Mouse (Mus musculus) limb, embryonic 15.5 days (tissue): ENCODE data around the gene Ptdss2. TPM values are rescaled to one million over a fixed set of nuclear protein-coding genes. Genes with fewer than 3 reads are reported as not detected.

ENCODE experiments used
- ATAC-seq: fragments of 200-750 bp; cut with Nextera tagmentation; 2 replicates; pipeline ENCODE4 v1.8.0; 2017; ENCODE audit warnings: low read depth, moderate TSS enrichment; ENCODE audit not compliant: insufficient number of reproducible peaks, low FRiP score, low TSS enrichment
- H3K27ac ChIP-seq: fragments of 300-500 bp; sonication (generic); 2 replicates; pipeline ENCODE4 v1.5.1; 2015; ENCODE audit warnings: moderate library complexity, mild to moderate bottlenecking, inconsistent platforms
- H3K27me3 ChIP-seq: fragments of 300-500 bp; sonication (generic); 2 replicates; pipeline ENCODE4 v1.6.1; 2015; ENCODE audit warnings: inconsistent platforms
- H3K36me3 ChIP-seq: fragments of 300-500 bp; sonication (generic); 2 replicates; pipeline ENCODE4 v1.6.1; 2015; ENCODE audit warnings: inconsistent platforms
- H3K4me1 ChIP-seq: fragments of 300-500 bp; sonication (generic); 2 replicates; pipeline ENCODE4 v1.6.1; 2015; ENCODE audit warnings: inconsistent platforms
- H3K4me2 ChIP-seq: fragments of 300-500 bp; sonication (generic); 2 replicates; pipeline ENCODE4 v1.6.1; 2015; ENCODE audit warnings: mild to moderate bottlenecking, inconsistent platforms
- H3K4me3 ChIP-seq: fragments of 300-500 bp; sonication (generic); 2 replicates; pipeline ENCODE4 v1.5.1; 2015; ENCODE audit warnings: mild to moderate bottlenecking, inconsistent platforms
- H3K9ac ChIP-seq: fragments of 300-500 bp; sonication (generic); 2 replicates; pipeline ENCODE4 v1.6.1; 2015; ENCODE audit warnings: inconsistent platforms
- H3K9me3 ChIP-seq: fragments of 300-500 bp; sonication (generic); 2 replicates; pipeline ENCODE4 v1.6.1; 2016; ENCODE audit warnings: inconsistent platforms
- WGBS: fragments of 180-500 bp; shearing (Covaris S2); methylation state at CpG from one replicate; pipeline ENCODE4 v1.1.7; 2015; 5-methylcytosine and 5-hydroxymethylcytosine counted together
- polyA plus RNA-seq: library from polyadenylated mRNA; unstranded; fragments of >200 nt; fragmentation: Nextera tagmentation; extraction: Ambion mirVana; gene quantifications from 2 replicates; pipeline ENCODE4 v1.2.1, GENCODE M21; 2015

Ptdss2 gene
- polyA plus RNA-seq, 1 experiment from 2014 or later = 70.0 TPM

- no peak for ATAC-seq
- Histone ChIP-seq H3K9ac (no peak overlapping the region), H3K4me3 (no peak overlapping the region), H3K9me3 (no peaks in the 10 kb centered on the region), H3K27me3 (no peaks in the 10 kb centered on the region), H3K36me3 (peaks cover 66% of the 10 kb centered on the region), H3K4me2 (no peak overlapping the region), H3K4me1 (peaks cover 23% of the 10 kb centered on the region), H3K27ac (no peak overlapping the region)
- 90% methylated on average over 7 of the region's 7 CpGs for WGBS
Measured at GRCm38 (mm10) chr7:141164397-141164796, 42.2 kb downstream of the Ptdss2 start.

- WGBS = 76% methylated on average over 6 of the region's 6 CpGs
- Histone ChIP-seq H3K27ac (no peak overlapping the region), H3K4me1 (peaks cover 23% of the 10 kb centered on the region), H3K9ac (no peak overlapping the region), H3K4me2 (no peak overlapping the region), H3K36me3 (peaks cover 61% of the 10 kb centered on the region), H3K9me3 (no peaks in the 10 kb centered on the region), H3K4me3 (no peak overlapping the region), H3K27me3 (no peaks in the 10 kb centered on the region)
- ATAC-seq = no peak
Measured at GRCm38 (mm10) chr7:141164850-141165249, 42.7 kb downstream of the Ptdss2 start.

GRCm38 (mm10) chr7:141167901-141168517 is 45.8 kb downstream of the Ptdss2 start:
- Histone ChIP-seq H3K4me2 (peak overlapping the region; percentile 63), H3K9ac (peak overlapping the region; percentile 52), H3K4me1 (peaks cover 28% of the 10 kb centered on the region), H3K9me3 (no peaks in the 10 kb centered on the region), H3K27me3 (no peaks in the 10 kb centered on the region), H3K27ac (peak overlapping the region; percentile 86), H3K4me3 (peak overlapping the region; percentile 61), H3K36me3 (peaks cover 31% of the 10 kb centered on the region)
- no peak for ATAC-seq
- WGBS = 16% methylated on average over 7 of the region's 7 CpGs

- Histone ChIP-seq H3K4me3 (peak overlapping the region; percentile 61), H3K4me2 (peak overlapping the region; percentile 63), H3K27me3 (no peaks in the 10 kb centered on the region), H3K4me1 (peaks cover 33% of the 10 kb centered on the region), H3K9me3 (no peaks in the 10 kb centered on the region), H3K36me3 (peaks cover 26% of the 10 kb centered on the region), H3K27ac (peak overlapping the region; percentile 86), H3K9ac (peak overlapping the region; percentile 52)
- no peak; the same call in 1 of the 2 replicates for ATAC-seq
- WGBS = under 1% methylated on average over 22 of the region's 22 CpGs
Measured at GRCm38 (mm10) chr7:141168518-141168953, 46.4 kb downstream of the Ptdss2 start.

- H3K4me1 ChIP-seq = peaks cover 35% of the 10 kb centered on the region
- H3K4me2 ChIP-seq = no peak overlapping the region
- H3K36me3 ChIP-seq = peaks cover 18% of the 10 kb centered on the region
- no peak for ATAC-seq
- no peaks in the 10 kb centered on the region for H3K9me3 ChIP-seq
- no peaks in the 10 kb centered on the region for H3K27me3 ChIP-seq
- peak overlapping the region; percentile 61; the same call in 1 of the 2 replicates for H3K4me3 ChIP-seq
- H3K9ac ChIP-seq = no peak overlapping the region
- peak overlapping the region; percentile 86 for H3K27ac ChIP-seq
- WGBS = 55% methylated on average over 1 of the region's 1 CpGs
Measured at GRCm38 (mm10) chr7:141169300-141169699, 47.1 kb downstream of the Ptdss2 start.

GRCm38 (mm10) chr7:141169866-141170265 is 47.7 kb downstream of the Ptdss2 start:
- Histone ChIP-seq H3K9ac (no peak overlapping the region), H3K4me3 (no peak overlapping the region), H3K27me3 (no peaks in the 10 kb centered on the region), H3K4me2 (no peak overlapping the region), H3K4me1 (peaks cover 35% of the 10 kb centered on the region), H3K36me3 (peaks cover 12% of the 10 kb centered on the region), H3K9me3 (no peaks in the 10 kb centered on the region), H3K27ac (peak overlapping the region; percentile 86; the same call in 1 of the 2 replicates)
- ATAC-seq = no peak

GRCm38 (mm10) chr7:141172116-141173006 is 50.2 kb downstream of the Ptdss2 start, which contains the start of gene Rnh1:
Gene Rnh1 (minus strand): TSS chr7:141172857.
- peak; percentile 95 for ATAC-seq
- peak within 1 kb of the TSS; percentile 69 for H3K4me2 ChIP-seq

GRCm38 (mm10) chr7:141173323-141173850 is 51.2 kb downstream of the Ptdss2 start:
- no peaks in the 10 kb centered on the region for H3K36me3 ChIP-seq
- H3K27me3 ChIP-seq = no peaks in the 10 kb centered on the region
- peaks cover 23% of the 10 kb centered on the region for H3K4me1 ChIP-seq
- peak overlapping the region; percentile 94 for H3K27ac ChIP-seq
- ATAC-seq = no peak
- WGBS = 75% methylated on average over 5 of the region's 5 CpGs
- H3K9me3 ChIP-seq = no peaks in the 10 kb centered on the region
- no peak overlapping the region for H3K9ac ChIP-seq
- H3K4me3 ChIP-seq = peak overlapping the region; percentile 61
- H3K4me2 ChIP-seq = peak overlapping the region; percentile 69

More at GRCm38 (mm10) chr7:141172116-141173006, 50.2 kb downstream of the Ptdss2 start, which contains the start of gene Rnh1:
- H3K9ac ChIP-seq = peak within 1 kb of the TSS; percentile 54
- no peaks in the 10 kb centered on the region for H3K27me3 ChIP-seq
- H3K4me1 ChIP-seq = peaks cover 31% of the 10 kb centered on the region
- 3% methylated on average over 55 of the region's 55 CpGs for WGBS
- peak within 1 kb of the TSS; percentile 94 for H3K27ac ChIP-seq
- H3K4me3 ChIP-seq = peak within 1 kb of the TSS; percentile 61
- no peaks in the 10 kb centered on the region for H3K36me3 ChIP-seq
- H3K9me3 ChIP-seq = no peaks in the 10 kb centered on the region

GRCm38 (mm10) chr7:141175068-141175467 is 52.9 kb downstream of the Ptdss2 start:
- H3K4me1 ChIP-seq = peaks cover 14% of the 10 kb centered on the region
- 85% methylated on average over 4 of the region's 4 CpGs for WGBS
- H3K27me3 ChIP-seq = no peaks in the 10 kb centered on the region
- no peaks in the 10 kb centered on the region for H3K36me3 ChIP-seq
- H3K9ac ChIP-seq = no peak overlapping the region
- no peak overlapping the region for H3K4me3 ChIP-seq
- no peak overlapping the region for H3K27ac ChIP-seq
- H3K9me3 ChIP-seq = no peaks in the 10 kb centered on the region
- H3K4me2 ChIP-seq = no peak overlapping the region
- no peak for ATAC-seq

- ATAC-seq = no peak
- Histone ChIP-seq H3K27ac (no peak overlapping the region), H3K9ac (no peak overlapping the region), H3K36me3 (no peaks in the 10 kb centered on the region), H3K4me2 (no peak overlapping the region), H3K9me3 (no peaks in the 10 kb centered on the region), H3K27me3 (no peaks in the 10 kb centered on the region), H3K4me1 (peaks cover 14% of the 10 kb centered on the region), H3K4me3 (no peak overlapping the region)
- WGBS = under 1% methylated on average over 8 of the region's 8 CpGs
Measured at GRCm38 (mm10) chr7:141176173-141176572, 54.0 kb downstream of the Ptdss2 start.

- no peak overlapping the region for H3K4me2 ChIP-seq
- WGBS = 73% methylated on average over 3 of the region's 3 CpGs
Measured at GRCm38 (mm10) chr7:141188194-141188593, 66.0 kb downstream of the Ptdss2 start.

GRCm38 (mm10) chr7:141188733-141189132 is 66.6 kb downstream of the Ptdss2 start:
- Histone ChIP-seq H3K4me2 (no peak overlapping the region), H3K4me1 (peaks cover 19% of the 10 kb centered on the region), H3K9ac (no peak overlapping the region), H3K27ac (no peak overlapping the region), H3K27me3 (no peaks in the 10 kb centered on the region), H3K9me3 (no peaks in the 10 kb centered on the region), H3K36me3 (peaks cover 36% of the 10 kb centered on the region), H3K4me3 (no peak overlapping the region)
- WGBS = 87% methylated on average over 3 of the region's 3 CpGs
- ATAC-seq = no peak

More at GRCm38 (mm10) chr7:141188194-141188593, 66.0 kb downstream of the Ptdss2 start:
- Histone ChIP-seq H3K27me3 (no peaks in the 10 kb centered on the region), H3K4me3 (no peak overlapping the region), H3K4me1 (peaks cover 18% of the 10 kb centered on the region), H3K9me3 (no peaks in the 10 kb centered on the region), H3K9ac (no peak overlapping the region), H3K27ac (no peak overlapping the region), H3K36me3 (peaks cover 36% of the 10 kb centered on the region)
- no peak for ATAC-seq
